Mouse (Mus musculus) spleen, adult 2 months (tissue): ENCODE measurements around the gene Pop7.

Experiments used
- CTCF ChIP-seq: fragments of 200-500 bp; IDR thresholded peaks from 2 replicates; pipeline ENCODE4 v1.5.1; 2011; ENCODE audit warnings: mild to moderate bottlenecking, inconsistent platforms; ENCODE audit not compliant: insufficient read depth, insufficient read length, insufficient replicate concordance; ENCODE audit errors: extremely low read depth
- POLR2A ChIP-seq: fragments of 200-500 bp; IDR thresholded peaks from 2 replicates; pipeline ENCODE4 v1.6.1; 2011; ENCODE audit warnings: low read depth, low read length, inconsistent platforms

DNA sequence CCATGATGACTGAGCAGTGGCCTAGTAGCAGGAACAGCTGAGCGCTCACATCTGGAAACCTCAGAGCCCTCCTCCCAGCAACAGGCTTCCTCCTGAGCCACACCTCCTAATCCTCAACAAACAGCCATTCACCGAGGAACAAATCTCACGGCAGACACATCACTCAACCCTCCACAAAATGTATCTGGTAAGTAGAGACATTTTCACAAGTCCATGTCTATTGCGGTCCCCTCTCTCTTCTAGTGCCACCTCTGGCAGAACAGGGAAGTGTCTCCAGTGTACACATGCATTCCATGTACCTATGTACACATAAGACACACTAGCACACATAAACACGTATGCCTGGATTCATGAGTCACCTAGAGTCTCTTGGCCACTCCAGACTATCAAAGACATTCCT, 48.8 kb upstream of the Pop7 start:
- TF ChIP-seq CTCF (no peak), POLR2A (no peak)
